Mouse (Mus musculus): ENCODE measurements at regions not wholly inside any gene's neighbourhood (a gene's known extent, or its start where the extent isn't known, plus 50 kb on each side); places are given as distances from the start of the nearest gene placed in this dataset.

GRCm38 (mm10) chr1:151119566-151119965 is 62.8 kb upstream of the Gm47985 start:
- DNase-seq (ENCODE audit: low spot score), result no peak

- DNase-seq (ENCODE audit: low spot score), result no peak
These were observed 60.7 kb upstream of the Gm47985 start for GRCm38 (mm10) chr1:151121686-151122085.

GRCm38 (mm10) chr1:151123964-151124363 is 58.4 kb upstream of the Gm47985 start:
- no peak for DNase-seq (ENCODE audit: low spot score)

GRCm38 (mm10) chr1:151125028-151125659 is 57.2 kb upstream of the Gm47985 start:
- no peak for DNase-seq (ENCODE audit: low spot score)

GRCm38 (mm10) chr1:151125764-151126485 is 56.4 kb upstream of the Gm47985 start:
- no peak for DNase-seq (ENCODE audit: low spot score)

- no peak for DNase-seq (ENCODE audit: low spot score)
These were observed 55.6 kb upstream of the Gm47985 start for GRCm38 (mm10) chr1:151126756-151127155.

GRCm38 (mm10) chr1:151128005-151128404 is 54.3 kb upstream of the Gm47985 start:
- DNase-seq (ENCODE audit: low spot score), result no peak

- no peak for DNase-seq (ENCODE audit: low spot score)
These were observed 53.4 kb upstream of the Gm47985 start for GRCm38 (mm10) chr1:151128955-151129354.

GRCm38 (mm10) chr1:151130036-151130435 is 52.3 kb upstream of the Gm47985 start:
- no peak for DNase-seq (ENCODE audit: low spot score)

- DNase-seq (ENCODE audit: low spot score), result no peak
These were observed 51.3 kb upstream of the Gm47985 start for GRCm38 (mm10) chr1:151130845-151131626.

GRCm38 (mm10) chr1:151131627-151132284 is 50.6 kb upstream of the Gm47985 start:
- no peak for DNase-seq (ENCODE audit: low spot score)
